Mouse (Mus musculus) effector memory CD4-positive, alpha-beta T cell, adult 5 months (primary cell): ENCODE data around the gene Pcgf3. TPM values are rescaled to one million over a fixed set of nuclear protein-coding genes. Genes with fewer than 3 reads are reported as not detected.

ENCODE experiments used
- polyA plus RNA-seq: library from polyadenylated mRNA; unstranded; fragments of 100-300 nt; shearing (Covaris generic); gene quantifications from one replicate; pipeline ENCODE4 v1.2.1, GENCODE M21; 2017

The Pcgf3 gene
- polyA plus RNA-seq: 12.6 TPM

DNA sequence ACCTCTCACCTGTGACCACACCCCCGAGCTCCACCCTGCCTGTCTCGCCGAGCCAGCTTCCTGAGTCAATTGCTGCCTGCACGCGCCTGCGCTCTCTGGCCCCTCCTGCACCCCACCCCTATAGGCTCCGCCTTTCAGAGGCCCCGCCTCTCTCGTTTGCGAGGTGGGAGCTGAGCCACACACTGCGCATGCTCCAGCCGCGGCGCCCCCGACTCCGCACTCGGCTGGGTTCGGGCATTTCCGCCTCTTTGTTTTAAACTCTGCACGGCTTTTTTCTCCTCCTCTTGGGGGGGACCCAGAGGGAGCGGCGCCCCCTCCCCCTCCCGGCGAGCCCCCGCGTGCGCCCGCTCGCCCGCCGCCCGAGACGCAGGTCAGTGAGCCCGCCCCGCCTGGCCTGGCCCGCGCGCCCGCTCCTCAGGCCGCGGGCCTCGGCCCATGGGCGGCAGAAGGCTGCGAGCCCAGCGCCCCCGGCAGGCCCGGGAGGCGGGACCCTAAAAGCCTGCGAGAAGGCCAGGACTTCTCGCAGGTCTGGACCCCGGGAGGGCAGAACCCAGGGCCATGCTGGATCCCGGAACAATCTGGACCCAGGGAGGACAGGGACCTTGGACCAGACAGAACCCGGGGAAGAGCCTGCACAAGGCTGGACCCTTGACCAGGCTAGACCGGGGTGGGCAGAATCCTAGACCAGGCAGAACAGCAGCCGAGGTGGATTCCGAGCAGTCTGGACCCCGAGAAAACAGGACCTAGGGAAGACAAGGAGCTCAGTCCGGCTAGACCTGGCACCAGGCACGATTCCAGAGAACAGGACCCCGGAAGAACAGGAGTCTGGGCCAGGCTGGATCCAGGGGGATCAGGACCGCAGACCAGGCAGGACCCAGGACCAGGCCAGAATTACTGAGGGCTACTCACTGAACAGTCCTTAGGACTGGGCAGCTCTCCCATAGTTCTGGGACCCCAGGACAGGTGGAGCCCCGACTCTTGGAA, at the start of gene Pcgf3:
Gene Pcgf3, plus strand, starts transcription at position 151 of the 984 bp plus-strand sequence.

DNA sequence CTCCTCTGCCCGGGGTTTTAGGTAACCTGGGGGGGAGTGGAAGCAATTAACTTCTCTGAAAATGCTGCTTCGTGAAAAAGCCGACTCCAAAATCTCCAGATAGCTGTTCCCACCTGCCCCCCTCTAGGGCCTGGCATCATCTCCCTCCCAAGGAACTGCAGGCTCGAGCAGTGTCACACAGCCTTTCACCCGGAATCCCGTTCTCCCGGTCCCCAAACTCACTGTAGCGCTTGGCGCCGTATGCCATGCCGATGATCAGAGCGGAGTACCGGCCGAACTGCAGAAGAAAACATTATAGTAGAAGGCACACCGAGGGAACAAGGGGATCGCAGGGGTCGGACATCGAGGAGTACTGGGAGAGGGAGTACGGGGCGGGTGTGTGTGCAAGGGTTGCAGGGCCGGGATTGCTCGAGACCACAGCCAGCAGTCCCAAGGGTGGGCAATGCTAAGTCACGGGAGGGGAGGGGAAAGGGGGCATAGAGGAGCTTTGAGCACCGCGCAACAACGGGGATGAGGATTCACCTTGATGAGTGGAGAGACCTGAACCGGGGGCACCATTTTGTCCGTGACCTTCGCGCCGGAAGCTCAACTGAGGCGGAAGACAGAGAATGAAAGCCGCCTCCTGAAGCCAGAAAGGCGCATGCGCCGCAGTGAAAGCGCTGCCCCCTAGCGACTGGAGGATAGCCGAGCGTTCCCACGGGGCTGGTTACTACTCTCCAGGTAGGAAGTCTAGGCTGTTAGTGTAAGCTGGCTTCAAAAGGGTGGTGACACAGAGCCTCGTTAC, 27.0 kb upstream of the Pcgf3 start, which contains the start of gene Atp5k:
Gene Atp5k, minus strand, starts transcription at position 645 of the 784 bp plus-strand sequence.

DNA sequence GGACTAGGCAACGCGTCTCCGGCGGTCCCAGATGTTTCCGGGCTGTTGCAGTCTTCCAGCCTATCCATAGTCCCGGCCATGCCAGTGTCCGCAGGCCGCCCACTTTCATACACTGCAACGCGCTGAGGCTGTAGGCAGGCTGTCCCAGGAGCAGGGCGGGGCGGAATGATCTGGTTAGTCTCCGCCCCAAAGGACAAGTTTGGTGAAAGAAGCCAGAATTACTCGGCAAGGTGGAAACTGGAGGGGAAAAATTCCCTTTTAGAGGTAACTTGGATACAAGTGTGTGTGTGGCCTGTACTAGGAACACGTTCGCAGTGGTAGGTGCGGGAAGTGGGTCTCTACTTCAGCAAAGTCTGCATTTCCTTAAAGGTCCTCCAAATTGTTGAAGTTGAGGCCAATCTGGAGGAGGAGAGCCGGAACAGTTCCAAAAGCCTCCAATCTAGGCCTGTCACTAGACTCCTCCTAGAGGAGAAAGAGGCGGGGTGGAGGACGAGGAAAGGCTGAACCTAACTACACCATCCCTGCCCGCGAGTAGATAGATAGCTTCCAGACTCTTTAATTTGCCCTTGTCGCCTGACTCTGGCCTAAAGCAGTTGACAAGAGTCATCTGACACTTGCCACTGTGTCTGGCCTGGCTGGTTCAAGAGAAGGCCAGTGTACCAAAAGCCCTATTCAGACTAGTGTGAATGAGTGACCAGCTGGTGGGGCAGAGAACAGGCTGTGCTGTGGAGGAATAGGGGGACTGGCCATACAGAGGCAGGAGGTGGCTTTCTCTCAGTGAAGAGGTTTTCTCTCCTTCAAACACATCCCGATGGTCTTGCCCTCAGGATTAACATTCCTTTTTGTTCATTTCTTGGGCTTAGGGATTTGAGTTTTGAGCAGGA, 12.0 kb upstream of the Pcgf3 start, which contains the start of gene Mfsd7a:
Gene Mfsd7a, minus strand, starts transcription at position 107 of the 884 bp plus-strand sequence.

DNA sequence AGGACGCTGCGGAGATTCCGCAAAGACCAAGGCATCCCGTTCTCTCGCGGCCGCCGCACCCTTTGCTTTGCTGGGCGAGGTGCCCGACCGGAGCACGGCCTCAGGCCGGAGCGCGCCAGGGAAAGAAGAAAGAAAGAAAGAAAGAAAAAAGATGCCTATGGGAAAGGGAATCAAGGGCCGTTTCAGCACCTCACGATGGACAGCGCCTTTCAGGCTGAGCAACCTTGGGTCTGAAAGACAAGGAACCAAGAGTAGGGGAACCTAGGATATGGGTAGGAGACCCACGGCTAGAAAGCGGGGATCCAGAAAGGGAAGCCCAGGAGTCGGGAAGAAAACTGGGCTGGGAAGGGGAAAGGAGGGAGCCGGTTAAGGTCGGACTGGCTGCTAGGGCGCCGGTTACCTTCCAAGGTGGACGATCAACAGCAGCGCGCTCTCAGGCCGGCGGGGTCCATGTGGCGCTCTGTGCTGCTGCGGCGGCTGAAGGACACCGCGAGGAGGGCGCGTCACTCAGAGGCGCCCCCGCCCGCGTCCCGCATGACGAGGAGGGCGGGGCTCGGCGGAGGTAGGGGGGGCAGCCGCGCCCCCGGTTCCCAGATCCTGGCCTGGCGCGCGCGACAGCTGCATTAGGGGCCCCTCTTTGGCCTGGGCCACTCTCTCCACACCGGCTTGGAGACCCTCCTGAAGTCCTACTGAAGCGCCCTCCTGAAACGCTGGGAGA, 88.6 kb downstream of the Pcgf3 start, which contains the start of gene Cplx1:
Gene Cplx1, minus strand, starts transcription at position 536 of the 718 bp plus-strand sequence.

Other genes with a start within 250 kb of the Pcgf3 start
- 38.3 TPM for gene Dr1, start 192.3 kb upstream of the Pcgf3 start, polyA plus RNA-seq
- 2.5 TPM for gene Pigg, start 148.6 kb upstream of the Pcgf3 start, polyA plus RNA-seq
- gene Gm42517, start 93.3 kb upstream of the Pcgf3 start, polyA plus RNA-seq: not detected
- not detected for gene Pde6b, start 72.8 kb upstream of the Pcgf3 start, polyA plus RNA-seq
- 101 TPM for gene Atp5k, start 26.8 kb upstream of the Pcgf3 start, polyA plus RNA-seq
- not detected for gene Mfsd7a, start 12.3 kb upstream of the Pcgf3 start, polyA plus RNA-seq
- gene Cplx1, start 88.8 kb downstream of the Pcgf3 start, polyA plus RNA-seq: not detected
- gene Gak, start 168.5 kb downstream of the Pcgf3 start, polyA plus RNA-seq: 176 TPM
- 25.9 TPM for gene Tmem175, start 168.5 kb downstream of the Pcgf3 start, polyA plus RNA-seq
- gene Idua, start 199.1 kb downstream of the Pcgf3 start, polyA plus RNA-seq: 29.0 TPM
- gene Dgkq, start 208.4 kb downstream of the Pcgf3 start, polyA plus RNA-seq: 20.1 TPM
- 0.10 TPM for gene Slc26a1, start 214.3 kb downstream of the Pcgf3 start, polyA plus RNA-seq
- gene Fgfrl1, start 231.2 kb downstream of the Pcgf3 start, polyA plus RNA-seq: 4.8 TPM